In the genomic region with DNA sequence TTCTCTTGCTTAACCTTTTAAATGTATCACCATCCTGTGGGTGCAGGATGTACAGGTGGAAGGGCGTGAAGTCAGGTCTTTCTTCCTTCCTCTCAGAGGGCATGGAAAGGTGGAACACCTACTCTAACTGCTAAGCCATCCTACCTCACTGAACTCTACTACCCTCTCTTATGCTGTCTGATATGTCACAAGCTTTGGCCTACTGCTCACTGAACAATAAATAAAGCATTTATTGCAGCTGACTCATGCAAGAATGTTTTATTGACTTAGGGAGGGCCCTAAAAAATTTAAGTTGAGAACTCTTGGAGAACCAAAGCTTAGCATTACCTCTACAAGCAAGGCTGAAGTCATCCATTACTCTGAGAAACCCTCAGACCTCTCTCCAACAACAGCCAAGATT, we compare ENCODE assay signal across 10 mouse cellular contexts. TPM values are rescaled to one million over a fixed set of nuclear protein-coding genes. Genes with fewer than 3 reads are reported as not detected.
DNase-seq lines count a peak whose midpoint lies in the region; ATAC-seq lines count a peak whose summit lies in the region.
"Had no signal": no experiment of that assay in that cellular context is flagged by ENCODE, and none has a peak within 500 bp of the region (broad histone marks: within the 10 kb centered on the region; RNA-seq: fewer than 3 reads in every experiment).

No protein-coding gene starts in this region.

- peaks cover 48% of the 10 kb centered on the region for H3K4me1 ChIP-seq in heart, embryonic 10.5 days
- H3K4me1 ChIP-seq in neural tube, embryonic 11.5 days (ENCODE audit: control insufficient read depth, insufficient read depth, low read length) = peaks cover 17% of the 10 kb centered on the region
- peaks cover 73% of the 10 kb centered on the region for H3K4me1 ChIP-seq in liver, embryonic 15.5 days (replicated peaks)

- no peaks in the 10 kb centered on the region for H3K9me3 ChIP-seq in heart, embryonic 10.5 days
- H3K9me3 ChIP-seq in neural tube, embryonic 11.5 days (ENCODE audit: control insufficient read depth, low read length) = no peaks in the 10 kb centered on the region
- H3K9me3 ChIP-seq in liver, embryonic 15.5 days (replicated peaks) = no peaks in the 10 kb centered on the region

- H3K4me2 ChIP-seq in neural tube, embryonic 11.5 days (ENCODE audit: low read depth) = peak overlapping the region; percentile 75; the same call in 1 of the 2 replicates
- peak overlapping the region; percentile 80 for H3K4me2 ChIP-seq in liver, embryonic 15.5 days

- WGBS in heart, embryonic 10.5 days = 91% methylated on average over 1 of the region's 1 CpGs
- 95% methylated on average over 1 of the region's 1 CpGs for WGBS in neural tube, embryonic 11.5 days
- WGBS in liver, embryonic 15.5 days (ENCODE audit: insufficient replicate concordance) = 83% methylated on average over 1 of the region's 1 CpGs

- DNase-seq in heart, embryonic 10.5 days (ENCODE audit: low spot score) = no peak
- no peak for DNase-seq in heart, adult 18-20 months
- no peak for DNase-seq in neural tube, embryonic 11.5 days (ENCODE audit: low spot score)
- no peak for DNase-seq in neural tube, embryonic 10.5 days (ENCODE audit: extremely low spot score, low spot score)
- DNase-seq in adrenal gland, adult 8-10 months = no peak
- no peak for DNase-seq in T-cell, adult 2 months (ENCODE audit: low spot score)
- DNase-seq: B cell, adult 2 months; kidney, adult 8-10 months had no signal

- H3K27ac ChIP-seq in heart, embryonic 10.5 days = no peak overlapping the region
- no peak overlapping the region for H3K27ac ChIP-seq in neural tube, embryonic 11.5 days (ENCODE audit: low read depth, low read length)
- peak overlapping the region; percentile 100 for H3K27ac ChIP-seq in liver, embryonic 15.5 days (replicated peaks)

- H3K9ac ChIP-seq in neural tube, embryonic 11.5 days (ENCODE audit: low read length) = no peak overlapping the region
- peak overlapping the region; percentile 98 for H3K9ac ChIP-seq in liver, embryonic 15.5 days

- no peak for ATAC-seq in neural tube, embryonic 11.5 days (ENCODE audit: insufficient read depth, low FRiP score, low TSS enrichment)
- ATAC-seq in liver, embryonic 15.5 days (ENCODE audit: insufficient read depth) = no peak
- no peak for ATAC-seq in activated CD4-positive, CD25-positive, alpha-beta regulatory T cell, adult 4 months

- H3K4me3 ChIP-seq in heart, embryonic 10.5 days = 0 out of 2 replicates have a peak overlapping the region, but pooled peaks have one; percentile 99
- 0 out of 2 replicates have a peak overlapping the region, but pooled peaks have one; percentile 15 for H3K4me3 ChIP-seq in neural tube, embryonic 11.5 days (ENCODE audit: low read depth, low read length)
- H3K4me3 ChIP-seq in liver, embryonic 15.5 days (replicated peaks) = peak overlapping the region; percentile 99

- peaks cover 22% of the 10 kb centered on the region for H3K36me3 ChIP-seq in heart, embryonic 10.5 days
- H3K36me3 ChIP-seq in neural tube, embryonic 11.5 days (ENCODE audit: control insufficient read depth, insufficient read depth, low read length) = no peaks in the 10 kb centered on the region; the same call in 1 of the 2 replicates
- peaks cover 49% of the 10 kb centered on the region for H3K36me3 ChIP-seq in liver, embryonic 15.5 days (replicated peaks)

- H3K27me3 ChIP-seq in heart, embryonic 10.5 days (ENCODE audit: insufficient read depth, poor library complexity, severe bottlenecking) = no peaks in the 10 kb centered on the region
- H3K27me3 ChIP-seq in neural tube, embryonic 11.5 days (ENCODE audit: control insufficient read depth, insufficient read depth, low read length) = no peaks in the 10 kb centered on the region
- no peaks in the 10 kb centered on the region for H3K27me3 ChIP-seq in liver, embryonic 15.5 days

RNA-seq across cellular contexts. Expression of a gene that starts 2.7 kb away (rescaled TPM):
- polyA plus RNA-seq in heart, embryonic 10.5 days (2016; fragmentation: Nextera tagmentation; extraction: Ambion mirVana) = 102 and 117 TPM in 2 replicates
- 100 to 1,000 TPM; 373 to 434 TPM for total RNA-seq in heart, adult 18-20 months (2021)
- 106 and 119 TPM in 2 replicates for polyA plus RNA-seq in neural tube, embryonic 11.5 days (2014; fragmentation: Nextera tagmentation; extraction: Ambion mirVana)
- 146 and 173 TPM in 2 replicates for polyA plus RNA-seq in liver, embryonic 15.5 days (2015; fragmentation: Nextera tagmentation; extraction: Ambion mirVana)
- total RNA-seq in adrenal gland, adult 8-10 months (2022) = 100 to 1,000 TPM; 218 to 258 (median 235) TPM
- 10 to 100 TPM; 30.8 to 33.1 TPM for polyA plus RNA-seq in activated CD4-positive, CD25-positive, alpha-beta regulatory T cell, adult 4 months (2017; shearing (Covaris generic))

RNA-seq across cellular contexts. Expression of a gene that starts 9.5 kb away (rescaled TPM):
- 78.2 and 87.8 TPM in 2 replicates for polyA plus RNA-seq in heart, embryonic 10.5 days (2016; fragmentation: Nextera tagmentation; extraction: Ambion mirVana)
- 100 to 1,000 TPM; 150 to 174 TPM for total RNA-seq in heart, adult 18-20 months (2021)
- polyA plus RNA-seq in neural tube, embryonic 11.5 days (2014; fragmentation: Nextera tagmentation; extraction: Ambion mirVana) = 58.5 and 61.0 TPM in 2 replicates
- polyA plus RNA-seq in liver, embryonic 15.5 days (2015; fragmentation: Nextera tagmentation; extraction: Ambion mirVana) = 27.5 and 28.4 TPM in 2 replicates
- 10 to 100 TPM; 50.3 to 63.7 (median 60.1) TPM for total RNA-seq in adrenal gland, adult 8-10 months (2022)
- polyA plus RNA-seq in activated CD4-positive, CD25-positive, alpha-beta regulatory T cell, adult 4 months (2017; shearing (Covaris generic)) = 10 to 100 TPM; 27.2 to 34.4 TPM

RNA-seq across cellular contexts. Expression of a gene that starts 30.8 kb away (rescaled TPM):
- 1,455 and 1,701 TPM in 2 replicates for polyA plus RNA-seq in heart, embryonic 10.5 days (2016; fragmentation: Nextera tagmentation; extraction: Ambion mirVana)
- total RNA-seq in heart, adult 18-20 months (2021) = 10 to 100 TPM; 95.3 to 98.8 TPM
- 1,631 and 1,672 TPM in 2 replicates for polyA plus RNA-seq in neural tube, embryonic 11.5 days (2014; fragmentation: Nextera tagmentation; extraction: Ambion mirVana)
- polyA plus RNA-seq in liver, embryonic 15.5 days (2015; fragmentation: Nextera tagmentation; extraction: Ambion mirVana) = 525 and 554 TPM in 2 replicates
- 100 to 1,000 TPM; 140 to 233 (median 156) TPM for total RNA-seq in adrenal gland, adult 8-10 months (2022)
- polyA plus RNA-seq in activated CD4-positive, CD25-positive, alpha-beta regulatory T cell, adult 4 months (2017; shearing (Covaris generic)) = 100 to 1,000 TPM; 459 to 496 TPM

RNA-seq across cellular contexts. Expression of a gene that starts 34.3 kb away (rescaled TPM):
- polyA plus RNA-seq in heart, embryonic 10.5 days (2016; fragmentation: Nextera tagmentation; extraction: Ambion mirVana) = 88.7 and 117 TPM in 2 replicates
- total RNA-seq in heart, adult 18-20 months (2021) = 10 to 100 TPM; 35.6 to 37.4 TPM
- polyA plus RNA-seq in neural tube, embryonic 11.5 days (2014; fragmentation: Nextera tagmentation; extraction: Ambion mirVana) = 121 and 122 TPM in 2 replicates
- polyA plus RNA-seq in liver, embryonic 15.5 days (2015; fragmentation: Nextera tagmentation; extraction: Ambion mirVana) = 84.0 and 88.1 TPM in 2 replicates
- 10 to 100 TPM; 75.9 to 87.9 (median 84.9) TPM for total RNA-seq in adrenal gland, adult 8-10 months (2022)
- polyA plus RNA-seq in activated CD4-positive, CD25-positive, alpha-beta regulatory T cell, adult 4 months (2017; shearing (Covaris generic)) = 100 to 1,000 TPM; 122 to 135 TPM

RNA-seq across cellular contexts. Expression of a gene that starts 57.0 kb away (rescaled TPM):
- polyA plus RNA-seq in heart, embryonic 10.5 days (2016; fragmentation: Nextera tagmentation; extraction: Ambion mirVana) = 154 and 293 TPM in 2 replicates
- total RNA-seq in heart, adult 18-20 months (2021) = 10 to 100 TPM; 18.2 to 19.2 TPM
- 327 and 330 TPM in 2 replicates for polyA plus RNA-seq in neural tube, embryonic 11.5 days (2014; fragmentation: Nextera tagmentation; extraction: Ambion mirVana)
- 88.7 and 92.1 TPM in 2 replicates for polyA plus RNA-seq in liver, embryonic 15.5 days (2015; fragmentation: Nextera tagmentation; extraction: Ambion mirVana)
- 10 to 100 TPM; 68.1 to 89.3 (median 75.9) TPM for total RNA-seq in adrenal gland, adult 8-10 months (2022)
- 10 to 100 TPM; 17.9 to 23.8 TPM for polyA plus RNA-seq in activated CD4-positive, CD25-positive, alpha-beta regulatory T cell, adult 4 months (2017; shearing (Covaris generic))

Comparison
In these comparisons a context has a peak if more than half of its experiments do, and no peak if none do; other contexts are left out.
1. H3K4me3 ChIP-seq: peak in every context shown above with its lines; median percentile 99 in heart, embryonic 10.5 days; 99 in liver, embryonic 15.5 days; 15 in neural tube, embryonic 11.5 days.